Mouse (Mus musculus) MEL (cell line): ENCODE measurements around the gene Vps51.

Experiments
- BHLHE40 ChIP-seq: IDR thresholded peaks from 2 replicates; pipeline ENCODE4 v1.6.1; 2012; ENCODE audit warnings: low read depth, mild to moderate bottlenecking, inconsistent platforms, low read length, improper control_type of control experiment, borderline replicate concordance
- CTCF ChIP-seq, 3 experiments: IDR thresholded peaks in 2 of 3; conservative IDR thresholded peaks in 1 of 3; 2 replicates each; pipeline ENCODE4 v1.5.1; 2011 to 2012; ENCODE audit warnings: low read length in 3 of 3, low read depth in 2 of 3, mild to moderate bottlenecking in 2 of 3, improper control_type of control experiment in 1 of 3, inconsistent platforms in 1 of 3, mixed read lengths in 1 of 3, moderate library complexity in 1 of 3; ENCODE audit not compliant: control insufficient read depth in 1 of 3, insufficient read depth in 1 of 3, poor library complexity in 1 of 3, severe bottlenecking in 1 of 3
- ELF1 ChIP-seq: IDR thresholded peaks from 2 replicates; pipeline ENCODE4 v1.6.1; 2014; ENCODE audit warnings: low read depth, mild to moderate bottlenecking, inconsistent platforms, low read length, improper control_type of control experiment, moderate library complexity
- EP300 ChIP-seq, 2 experiments: IDR thresholded peaks; 2 replicates each; pipeline ENCODE4 v1.6.1; 2011; ENCODE audit warnings: improper control_type of control experiment in 2 of 2, low read length in 2 of 2, low read depth in 1 of 2, mild to moderate bottlenecking in 1 of 2
- KAT2A ChIP-seq: conservative IDR thresholded peaks from 2 replicates; pipeline ENCODE4 v1.6.1; 2012; ENCODE audit warnings: low read depth, low read length, improper control_type of control experiment, inconsistent platforms
- MAFK ChIP-seq: IDR thresholded peaks from 2 replicates; pipeline ENCODE4 v1.6.1; 2011; ENCODE audit warnings: low read depth, mild to moderate bottlenecking, low read length, improper control_type of control experiment, borderline replicate concordance
- MAX ChIP-seq: IDR thresholded peaks from 2 replicates; pipeline ENCODE4 v1.6.1; 2011; ENCODE audit warnings: low read length, improper control_type of control experiment
- MYC ChIP-seq: IDR thresholded peaks from 2 replicates; pipeline ENCODE4 v1.6.1; 2011; ENCODE audit warnings: low read depth, mild to moderate bottlenecking, low read length, improper control_type of control experiment, moderate library complexity
- NELFE ChIP-seq: IDR thresholded peaks from 2 replicates; pipeline ENCODE4 v1.6.1; 2011; ENCODE audit warnings: low read depth, low read length, improper control_type of control experiment
- POLR2A ChIP-seq, 2 experiments: IDR thresholded peaks; 2 replicates each; pipeline ENCODE4 v1.6.1; 2011 to 2012; ENCODE audit warnings: low read length in 2 of 2, mild to moderate bottlenecking in 2 of 2, control low read depth in 1 of 2, improper control_type of control experiment in 1 of 2, low read depth in 1 of 2, moderate library complexity in 1 of 2; ENCODE audit not compliant: control insufficient read depth in 1 of 2, insufficient read depth in 1 of 2, poor library complexity in 1 of 2
- SIN3A ChIP-seq: IDR thresholded peaks from 2 replicates; pipeline ENCODE4 v1.6.1; 2012; ENCODE audit warnings: low read length, improper control_type of control experiment, inconsistent platforms

DNA sequence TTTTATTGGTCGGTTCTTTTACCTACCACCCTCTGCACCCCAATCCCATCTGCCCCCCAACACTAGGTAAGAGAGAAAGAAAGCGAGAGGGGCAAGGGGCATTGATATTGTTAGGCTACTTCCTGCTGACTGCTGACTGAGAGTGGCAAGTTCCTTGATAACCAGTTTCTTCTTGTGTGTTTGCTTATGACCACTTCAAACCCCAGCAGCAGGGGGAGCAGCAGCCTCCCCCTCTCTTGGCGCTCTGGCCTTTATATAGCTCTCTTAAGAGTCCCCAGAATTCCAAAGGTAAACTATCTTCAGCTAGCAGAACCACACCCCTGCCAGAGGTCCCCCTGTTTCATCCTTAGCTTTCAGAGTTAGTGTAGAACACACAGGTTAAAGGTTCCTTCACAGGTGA is 56.8 kb downstream of the Vps51 start:
- TF ChIP-seq KAT2A (no peak), EP300 (IDR thresholded peaks at IDR 0.05; ENCODE audit: low read depth in 1 of 2, low read length in 2 of 2) (no peak), MAFK (no peak), CTCF (IDR thresholded peaks at IDR 0.05 in 2 of 3, conservative IDR thresholded peaks at IDR 0.05 in 1 of 3; ENCODE audit: control insufficient read depth in 1 of 3, insufficient read depth in 1 of 3, low read depth in 2 of 3, low read length in 3 of 3, poor library complexity in 1 of 3, severe bottlenecking in 1 of 3) (peak in 2 of 3 experiments; percentile 10 to 14; a peak in 2 of 6 replicates), MYC (no peak), SIN3A (no peak), MAX (no peak), ELF1 (no peak), NELFE (no peak), POLR2A (IDR thresholded peaks at IDR 0.05; ENCODE audit: control insufficient read depth in 1 of 2, insufficient read depth in 1 of 2, low read depth in 1 of 2, low read length in 2 of 2, poor library complexity in 1 of 2) (no peak), BHLHE40 (no peak)
